Mouse (Mus musculus) small intestine, adult 2 months (tissue): Measurements from ENCODE around the gene Hist2h3b.

Experiments used
- CTCF ChIP-seq: fragments of 200-500 bp; IDR thresholded peaks from 2 replicates; pipeline ENCODE4 v1.5.1; 2012; ENCODE audit warnings: low read depth, mild to moderate bottlenecking, control low read depth, inconsistent platforms, low read length, moderate library complexity, mixed read lengths; ENCODE audit not compliant: insufficient replicate concordance, insufficient read length; ENCODE audit errors: extremely low read depth
- POLR2A ChIP-seq: fragments of 200-500 bp; IDR thresholded peaks from 2 replicates; pipeline ENCODE4 v1.6.1; 2012; ENCODE audit warnings: low read depth, mild to moderate bottlenecking, control low read depth, inconsistent platforms, low read length, moderate library complexity

GRCm38 (mm10) chr3:96240799-96241197, 27.7 kb upstream of the Hist2h3b start:
- no peak for TF ChIP-seq CTCF
- TF ChIP-seq POLR2A: no peak
